Mouse (Mus musculus): Measurements from ENCODE around the gene Mpp6.

- TF ChIP-seq CTCF (IDR thresholded peaks at IDR 0.05; ENCODE audit: extremely low read depth, insufficient read length, insufficient replicate concordance, low read depth, low read length) = no peak
- no peak for TF ChIP-seq POLR2A (IDR thresholded peaks at IDR 0.05; ENCODE audit: low read depth, low read length)
These were observed 81.6 kb downstream of the Mpp6 start for GRCm38 (mm10) chr6:50191605-50192004.

Measured in small intestine, adult 2 months (tissue).